Mouse (Mus musculus): ENCODE results near the gene Ttc28.

Gene Ttc28

DNA sequence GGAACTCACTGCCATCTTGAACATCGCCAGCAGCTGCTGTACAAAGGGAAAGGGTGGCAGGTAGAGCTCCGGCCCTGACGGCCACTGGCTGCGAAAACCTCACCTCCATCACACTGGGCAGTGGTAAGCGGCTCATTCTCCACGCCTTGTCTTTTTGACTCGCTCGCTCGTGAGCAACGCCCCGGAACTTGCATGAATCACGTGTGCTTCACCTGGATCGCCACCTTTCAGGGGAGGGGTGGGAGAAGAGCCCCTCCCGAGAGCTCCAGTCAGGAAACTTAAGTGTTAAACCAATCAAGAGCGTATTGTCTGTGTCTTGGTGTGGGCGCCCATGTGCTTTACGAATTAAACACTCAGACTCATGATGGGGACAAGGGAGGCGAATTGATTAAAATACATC, 252.0 kb downstream of the Ttc28 start:
- DNase-seq (ENCODE audit: low spot score in 2 of 2): no peak

DNA sequence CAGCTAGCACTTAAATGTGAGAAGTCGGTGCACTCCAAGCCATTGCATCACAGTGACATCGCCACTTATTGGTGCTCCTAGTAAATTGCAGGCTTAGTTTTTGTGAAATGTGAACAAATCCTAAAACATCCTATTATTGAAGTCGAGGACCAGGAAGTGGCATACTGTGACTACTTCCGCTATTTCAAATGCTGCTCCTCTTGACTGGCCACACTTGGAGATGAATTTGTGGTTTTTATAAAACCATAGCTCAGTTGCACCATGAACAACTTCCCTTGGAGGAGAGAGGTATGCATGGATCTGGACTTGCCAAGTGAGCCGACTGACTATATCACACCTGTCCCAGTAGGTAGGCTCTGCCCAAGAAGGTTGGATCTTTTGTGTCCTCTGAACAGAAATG, 253.5 kb downstream of the Ttc28 start:
- DNase-seq (ENCODE audit: low spot score in 2 of 2): no peak

DNA sequence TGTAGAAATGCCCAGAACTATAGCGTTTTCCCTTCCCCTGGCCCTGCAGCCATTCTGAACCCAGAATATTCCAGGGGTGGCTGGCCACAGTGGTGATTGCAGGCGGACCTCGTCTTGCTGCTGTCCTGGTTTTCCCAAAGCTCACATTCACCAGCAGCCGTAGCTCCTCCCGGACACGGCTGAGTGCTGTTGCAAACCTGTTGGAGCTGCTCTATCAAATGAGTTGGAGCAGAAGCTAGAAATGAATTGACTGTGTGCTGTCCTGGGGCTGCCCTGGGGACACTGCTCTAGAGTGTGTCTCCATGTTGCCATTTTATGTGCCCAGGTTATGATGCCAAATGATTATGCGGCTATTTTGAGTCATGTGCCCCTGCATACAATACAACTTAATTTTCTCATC, 254.2 kb downstream of the Ttc28 start:
- no peak for DNase-seq (ENCODE audit: low spot score in 2 of 2)

DNA sequence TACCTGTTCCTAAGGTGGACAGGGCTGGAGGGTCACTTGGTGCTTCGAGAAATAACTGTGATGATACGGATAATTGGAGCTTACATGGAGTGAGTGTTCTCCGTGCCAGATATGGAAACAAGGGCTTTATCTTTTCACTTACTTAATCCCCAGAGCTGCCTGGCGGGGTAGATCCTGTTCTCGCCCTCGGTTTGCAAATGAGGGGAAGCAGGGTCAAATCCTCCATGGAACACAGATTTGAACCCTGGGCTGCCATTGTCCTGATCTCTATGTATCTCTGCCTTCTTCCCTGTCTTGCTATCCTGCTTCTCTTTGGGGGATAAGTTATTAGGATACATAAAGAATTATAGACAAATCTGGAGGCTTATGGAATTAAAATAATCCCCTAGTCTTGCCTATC, 257.7 kb downstream of the Ttc28 start:
- no peak for DNase-seq (ENCODE audit: low spot score in 2 of 2)

DNA sequence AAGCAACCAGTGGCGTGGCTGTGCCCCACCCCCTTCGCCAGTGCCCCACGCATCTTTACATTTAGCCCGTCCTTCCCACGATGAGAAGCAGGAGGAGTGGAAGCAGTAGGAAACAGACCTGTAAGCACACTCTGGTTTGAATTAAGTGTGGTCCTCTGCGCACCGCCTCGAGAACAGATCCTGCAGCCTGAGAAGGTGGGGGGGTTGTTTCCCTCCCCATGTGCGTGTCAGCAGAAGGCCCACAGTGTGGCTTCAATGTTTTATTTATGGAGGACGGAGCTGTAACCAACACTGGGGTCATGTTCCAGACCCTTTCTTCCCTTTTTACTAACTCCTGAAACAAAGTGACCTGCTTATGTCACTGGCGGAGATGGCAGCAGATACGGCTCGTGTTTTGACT, 258.1 kb downstream of the Ttc28 start:
- DNase-seq (ENCODE audit: low spot score in 2 of 2): no peak

DNA sequence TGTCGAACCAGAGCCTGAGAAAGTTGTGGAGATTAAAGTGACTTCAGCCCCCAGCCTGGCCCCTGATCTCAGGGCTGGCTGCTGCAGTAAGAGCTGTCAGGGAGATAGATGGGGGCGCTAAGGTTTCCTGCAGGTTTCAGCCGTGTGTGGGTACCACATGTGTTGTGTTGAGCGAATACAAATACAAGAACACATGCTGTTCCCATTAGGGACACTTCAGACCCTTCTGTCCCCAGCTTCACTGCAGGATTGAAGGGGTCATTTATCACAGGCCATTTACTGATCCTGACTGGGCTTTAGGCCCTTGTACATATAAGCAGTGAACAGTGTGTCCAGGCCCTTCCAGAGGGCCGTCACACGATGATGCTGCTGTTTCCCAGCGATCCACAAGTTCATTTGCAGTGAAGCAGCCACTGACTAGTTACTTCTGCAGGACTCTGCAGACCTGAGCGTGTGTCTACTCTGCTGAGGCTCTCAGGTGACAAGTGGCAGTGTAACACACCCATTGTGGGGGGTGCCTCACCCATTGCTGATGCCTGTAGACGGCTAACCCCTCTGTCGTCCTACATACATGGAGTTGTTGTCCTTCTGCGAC, 258.7 kb downstream of the Ttc28 start:
- no peak for DNase-seq (ENCODE audit: low spot score in 2 of 2)

DNA sequence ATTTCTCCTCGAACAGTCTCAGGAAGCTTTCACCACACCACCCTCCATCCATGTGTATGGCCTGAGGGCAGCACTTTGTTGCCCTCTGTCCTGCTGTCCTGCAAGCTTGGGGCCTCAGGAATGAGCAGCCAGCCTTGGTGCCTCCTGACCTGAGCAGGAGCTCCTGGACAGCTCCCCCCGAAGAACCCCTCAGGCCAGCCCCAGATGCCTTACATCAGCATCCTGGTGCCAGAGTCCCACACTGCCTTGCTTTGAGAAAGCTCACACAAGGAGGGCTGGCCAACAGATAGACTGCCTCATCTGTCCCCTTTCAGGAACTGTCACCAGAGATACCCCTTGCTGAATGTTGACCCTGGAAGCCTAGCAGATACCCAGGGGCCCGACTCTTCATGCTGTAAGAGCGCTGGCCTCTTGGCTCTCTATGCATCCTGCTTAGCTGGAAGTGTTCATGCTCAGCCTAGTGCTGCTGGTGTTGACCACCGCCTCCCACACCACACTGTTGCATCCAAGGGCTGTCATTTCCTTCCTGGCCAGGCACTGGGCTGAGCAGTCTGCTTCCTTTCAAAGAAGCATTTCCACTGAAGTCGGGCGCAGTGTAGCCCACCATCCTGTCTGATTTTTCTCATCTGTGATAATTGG, 259.4 kb downstream of the Ttc28 start:
- no peak for DNase-seq (ENCODE audit: low spot score in 2 of 2)

DNA sequence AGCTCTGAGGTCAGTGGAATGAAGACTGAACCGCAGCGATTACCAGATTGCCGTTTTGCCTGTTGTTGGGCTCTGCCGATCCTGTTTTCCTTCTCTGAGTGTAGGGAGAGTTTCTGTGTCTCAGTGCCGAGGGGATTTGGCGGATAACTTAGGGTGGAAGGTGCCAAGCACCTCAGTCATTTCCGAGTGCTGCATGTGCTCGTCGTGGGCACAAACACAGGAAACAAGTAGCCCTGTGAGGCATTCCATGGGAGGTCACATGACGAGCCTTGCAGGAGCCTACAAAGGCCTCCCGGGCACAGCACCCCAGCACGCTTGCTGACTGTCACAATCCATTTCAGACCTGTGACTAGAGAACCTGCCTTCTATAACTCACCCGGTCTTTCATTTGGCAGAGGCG, 260.0 kb downstream of the Ttc28 start:
- no peak for DNase-seq (ENCODE audit: low spot score in 2 of 2)

DNA sequence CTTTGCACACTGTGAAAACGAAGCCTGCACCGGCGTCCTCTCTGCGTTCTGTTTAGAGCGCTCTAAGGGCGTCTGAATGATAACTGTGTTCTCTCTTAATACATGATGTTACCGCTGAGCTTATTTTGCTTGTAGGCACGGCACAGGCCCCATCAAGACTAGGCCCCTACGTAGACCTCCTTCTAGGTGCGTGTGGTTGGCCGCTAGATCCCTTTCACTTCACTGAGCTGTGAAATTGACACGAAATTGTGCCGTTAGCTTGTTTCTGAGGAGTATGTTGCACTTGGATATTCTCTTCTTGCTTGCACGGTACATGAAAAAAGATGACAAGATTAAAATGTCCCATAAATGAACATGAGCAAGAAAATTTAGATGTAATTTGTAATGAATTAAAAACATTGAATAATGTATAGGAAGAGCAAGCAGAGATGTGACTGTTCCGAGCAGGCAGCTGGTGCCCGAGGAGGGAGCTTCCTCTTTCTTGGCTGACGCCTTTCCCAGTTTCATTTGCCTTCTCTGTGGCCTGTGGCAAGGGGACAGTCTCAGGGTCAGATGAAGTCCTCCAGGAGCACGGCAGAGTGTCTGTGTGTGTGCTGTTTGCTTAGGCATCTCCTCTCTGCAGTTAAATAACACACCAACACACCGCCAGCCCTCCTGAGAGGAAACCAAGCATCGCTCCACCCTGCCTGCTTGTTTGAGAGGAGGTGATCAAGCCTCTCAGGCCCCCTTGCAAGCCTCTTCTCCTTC, 261.7 kb downstream of the Ttc28 start:
- DNase-seq (ENCODE audit: low spot score in 2 of 2): peak; percentile 8 to 22

DNA sequence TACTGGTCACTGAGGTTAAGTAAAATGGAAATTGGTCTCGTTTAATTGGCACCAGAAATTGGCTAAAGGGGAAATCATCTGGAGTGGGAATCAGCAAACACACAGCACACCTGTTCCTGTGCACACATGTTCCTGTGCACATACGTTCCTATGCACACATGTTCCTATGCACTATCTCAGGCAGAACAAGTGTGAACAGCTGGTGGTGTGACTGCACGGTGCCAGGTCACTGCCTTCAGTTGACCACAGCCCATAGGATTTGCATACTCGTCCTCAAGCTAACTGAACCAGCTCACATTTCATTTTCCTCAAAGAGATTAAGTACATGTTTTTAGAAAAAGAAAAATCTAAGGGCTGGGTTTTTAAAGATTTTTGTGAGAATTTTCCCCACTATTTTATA, 263.2 kb downstream of the Ttc28 start:
- no peak for DNase-seq (ENCODE audit: low spot score in 2 of 2)

DNA sequence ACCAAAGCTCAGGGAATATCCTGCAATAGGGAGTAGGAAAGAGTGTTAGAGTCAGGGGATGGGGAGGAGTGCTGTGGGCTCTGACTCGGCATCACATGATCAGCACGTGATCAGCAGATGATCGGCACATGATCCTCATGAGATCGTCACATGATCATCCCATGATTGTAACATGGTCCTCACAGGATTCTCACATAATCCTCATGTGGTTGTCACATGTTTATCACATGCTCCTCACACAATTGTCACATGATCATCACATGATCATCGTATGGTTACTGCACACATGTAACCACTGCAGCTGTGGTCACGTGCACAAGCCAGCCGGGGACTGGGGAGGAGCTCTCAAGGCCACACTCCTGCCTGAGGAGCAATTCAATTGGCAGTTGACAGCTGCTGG, 264.8 kb downstream of the Ttc28 start:
- no peak for DNase-seq (ENCODE audit: low spot score in 2 of 2)

DNA sequence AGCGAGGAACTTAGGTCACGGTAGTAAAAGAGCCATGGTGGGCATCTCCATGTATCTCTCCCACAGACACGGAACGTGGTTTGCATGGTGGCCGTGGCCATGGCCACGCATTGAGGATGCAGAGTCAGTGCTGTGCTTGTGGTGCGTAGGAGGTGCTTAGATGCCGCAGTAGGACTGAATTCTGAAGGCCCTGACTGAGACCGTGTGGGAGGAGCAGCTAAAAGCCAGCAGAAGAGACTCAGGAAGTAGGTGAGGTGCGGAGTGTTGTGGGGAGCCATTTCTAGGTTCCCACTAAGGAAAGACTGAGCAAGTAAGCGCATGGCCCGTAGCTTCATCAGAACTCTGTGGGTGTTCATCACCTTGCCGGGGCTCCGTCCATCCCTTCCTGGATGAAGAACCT, 271.0 kb downstream of the Ttc28 start:
- DNase-seq (ENCODE audit: low spot score in 2 of 2): no peak

DNA sequence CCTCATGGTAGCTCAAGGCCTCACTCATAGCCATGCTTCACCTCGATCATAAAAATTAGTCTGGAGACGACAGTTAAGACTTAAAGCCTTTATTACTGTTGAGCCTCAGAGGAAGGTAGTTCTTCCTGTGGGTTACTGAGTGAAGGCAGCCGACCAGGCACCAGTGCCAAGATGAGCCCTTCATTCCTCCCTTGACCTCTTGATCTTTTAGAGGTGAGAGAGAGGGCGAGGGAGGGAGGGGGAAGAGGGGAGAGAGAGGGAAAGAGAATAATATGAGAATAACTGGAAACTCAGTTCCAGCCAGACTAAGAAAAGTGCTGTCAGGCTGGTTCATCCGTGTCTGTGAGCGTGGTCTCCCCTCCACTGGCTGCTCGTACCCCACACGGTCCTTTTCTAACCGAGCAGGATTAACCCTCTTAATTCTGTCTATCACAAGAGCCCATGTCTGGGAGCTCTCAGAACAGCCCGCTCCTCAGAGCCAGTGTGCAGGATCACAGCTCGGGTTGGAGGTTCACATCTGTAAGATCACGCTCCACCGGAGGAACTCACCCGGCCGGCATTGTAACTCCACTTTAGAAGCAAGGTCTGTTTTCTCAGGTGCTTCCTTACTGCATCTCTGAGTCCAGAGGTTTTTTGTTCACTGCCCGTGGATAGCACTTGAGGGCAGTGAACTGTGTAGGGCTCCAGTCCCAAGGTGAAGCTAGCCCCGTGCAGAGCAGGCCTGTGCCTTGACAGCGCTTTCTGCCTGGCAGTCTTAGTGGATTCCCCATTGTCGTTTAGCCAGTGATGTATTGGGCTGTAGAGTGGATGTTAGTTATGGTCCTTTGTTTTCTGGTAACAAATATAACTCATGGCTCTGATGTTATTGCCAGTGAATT, 272.5 kb downstream of the Ttc28 start:
- DNase-seq (ENCODE audit: low spot score in 2 of 2): no peak

DNA sequence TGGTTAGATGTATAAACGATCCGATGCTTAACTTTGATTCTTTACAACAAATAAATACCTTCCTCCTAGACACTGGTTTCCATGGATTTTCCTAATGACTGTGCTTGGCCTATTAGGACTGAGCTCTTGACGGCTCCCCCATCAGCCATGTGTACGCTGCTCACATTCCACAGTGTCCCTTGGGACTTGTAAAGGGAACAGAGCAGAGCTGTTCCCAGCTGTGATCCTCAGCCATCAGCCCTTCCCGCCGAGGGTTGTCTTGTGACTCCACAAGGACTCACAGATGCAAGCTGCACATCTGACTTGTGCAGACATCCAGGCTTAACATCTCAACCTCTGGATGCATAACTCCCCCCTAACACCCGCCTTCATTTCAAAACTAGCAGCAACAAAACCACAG, 275.0 kb downstream of the Ttc28 start:
- DNase-seq (ENCODE audit: low spot score in 2 of 2): no peak

DNA sequence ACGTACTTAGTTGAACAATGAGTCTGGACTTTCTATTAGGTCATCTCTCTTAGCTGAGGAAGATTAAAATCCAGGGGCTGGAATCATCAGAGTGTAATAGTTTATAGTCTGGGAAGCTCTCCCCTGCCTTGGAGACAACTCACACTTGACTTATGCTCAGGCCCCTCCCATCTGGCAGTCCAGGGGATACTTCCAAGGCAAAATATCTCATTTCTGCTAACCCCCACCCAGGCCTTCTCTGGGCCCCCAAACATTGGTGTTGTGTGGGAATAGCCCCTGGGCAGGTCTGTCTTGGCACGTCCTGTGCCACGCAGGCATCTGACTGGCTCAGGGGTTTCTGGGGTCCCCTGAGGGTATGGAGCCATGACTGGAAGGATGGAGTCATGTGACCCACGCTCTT, 275.7 kb downstream of the Ttc28 start:
- no peak for DNase-seq (ENCODE audit: low spot score in 2 of 2)

DNA sequence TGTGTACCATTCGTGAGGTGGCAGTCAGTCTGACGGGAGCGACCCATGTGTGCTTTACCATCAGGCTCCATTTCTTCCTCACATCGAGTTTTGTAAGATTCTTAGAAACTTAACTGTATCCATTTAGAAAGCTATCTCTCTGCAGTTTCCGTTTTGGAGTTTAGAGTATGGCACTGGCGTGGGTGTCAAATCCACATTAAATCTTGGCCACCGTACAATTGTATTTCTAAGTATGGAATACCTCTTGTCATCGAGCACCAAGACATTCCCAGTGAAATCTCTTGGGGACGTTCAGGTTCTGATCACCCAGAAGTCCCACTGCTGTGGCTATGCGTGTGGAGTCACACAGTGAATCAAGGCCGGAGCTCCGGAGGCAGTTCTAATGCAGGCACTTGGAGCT, 276.3 kb downstream of the Ttc28 start:
- no peak for DNase-seq (ENCODE audit: low spot score in 2 of 2)

DNA sequence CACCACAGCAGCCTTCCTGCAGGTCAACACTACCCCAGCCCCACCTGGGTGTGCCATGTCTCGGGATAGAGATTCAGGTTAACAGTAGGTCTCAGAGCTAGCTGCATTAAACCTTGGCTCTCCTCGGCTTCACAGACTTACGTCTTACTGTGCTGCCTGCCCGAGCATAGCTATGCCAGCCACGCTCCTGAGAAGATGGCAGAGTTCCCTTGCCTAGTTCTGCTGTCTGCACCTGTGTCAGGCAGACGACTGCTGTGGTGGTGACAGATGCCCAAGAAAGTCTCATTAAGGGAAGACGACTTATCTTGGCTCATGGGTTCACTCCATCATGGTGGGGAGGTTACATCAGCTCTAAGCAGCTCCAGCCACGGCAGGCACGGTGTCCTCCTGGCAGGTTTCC, 278.7 kb downstream of the Ttc28 start:
- DNase-seq (ENCODE audit: low spot score in 2 of 2): no peak

DNA sequence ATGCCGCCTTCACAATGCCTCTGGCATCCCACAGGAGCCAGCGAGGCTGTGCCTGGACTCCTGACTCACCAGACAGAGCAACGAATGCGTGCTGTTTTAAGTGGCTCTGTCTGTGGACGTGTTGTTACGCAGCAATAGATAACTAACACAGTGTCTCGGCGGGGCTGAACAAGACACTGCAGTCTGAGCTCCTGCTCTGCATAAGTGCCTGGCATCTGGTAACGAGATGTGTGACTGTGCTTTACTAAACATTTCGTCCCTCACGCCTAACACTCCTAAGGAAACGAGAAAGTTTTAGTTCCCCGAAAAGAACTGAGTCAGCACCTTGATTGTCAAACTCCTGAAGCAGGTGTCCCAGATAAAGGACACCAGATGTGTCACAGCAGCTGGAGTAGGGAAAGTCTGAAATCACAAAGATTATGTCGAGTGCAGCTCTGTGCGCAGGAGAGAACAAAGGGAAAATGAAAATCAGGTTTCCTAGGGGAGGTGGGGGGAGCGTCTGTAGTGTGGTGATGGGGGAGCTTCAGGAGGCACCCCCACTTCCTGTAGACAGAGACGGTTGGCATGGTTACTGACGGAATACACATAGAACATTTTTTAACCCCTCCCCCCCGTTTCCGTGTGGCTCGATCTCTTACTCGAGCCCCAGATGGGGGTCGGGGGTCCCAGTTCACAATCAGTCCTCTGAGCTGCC, 280.2 kb downstream of the Ttc28 start:
- DNase-seq (ENCODE audit: low spot score in 2 of 2): no peak

DNA sequence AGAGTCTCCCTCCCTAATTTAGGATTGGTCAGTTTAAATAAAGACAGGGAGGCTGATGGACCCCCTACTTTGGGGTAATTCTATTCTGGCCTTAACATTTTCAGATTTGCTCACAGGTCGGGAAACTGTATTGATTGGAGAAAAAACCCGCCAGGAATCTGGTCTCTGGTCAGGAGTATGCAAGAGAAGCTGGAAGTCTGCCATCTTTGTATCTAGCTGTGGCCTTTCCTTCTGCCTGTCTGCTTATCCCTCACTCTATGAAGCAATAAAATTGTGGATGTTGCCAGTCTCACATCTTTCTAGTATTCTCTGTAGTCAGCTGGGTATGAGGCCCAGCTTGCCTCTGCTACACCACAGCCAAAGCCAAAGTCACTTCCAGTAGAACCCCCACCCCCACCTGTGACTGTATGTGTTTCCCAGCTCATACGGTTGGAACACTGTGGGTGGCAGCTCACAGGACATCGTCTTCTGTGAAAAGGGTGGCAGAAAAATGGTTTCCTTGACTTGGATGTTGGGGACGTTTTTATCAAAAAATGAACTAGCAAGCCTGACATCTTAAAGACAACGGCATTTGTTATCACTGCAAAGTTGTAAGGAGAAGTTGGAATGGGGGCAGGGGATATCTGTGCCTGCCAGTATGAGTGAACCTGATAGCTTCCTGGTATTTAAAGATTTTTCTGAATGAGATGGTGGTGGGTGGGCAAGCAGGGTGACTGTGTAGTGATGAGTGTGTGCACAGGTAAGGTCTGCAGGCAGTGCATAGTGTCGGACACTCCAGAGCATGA, 281.7 kb downstream of the Ttc28 start:
- DNase-seq (ENCODE audit: low spot score in 2 of 2): no peak

DNA sequence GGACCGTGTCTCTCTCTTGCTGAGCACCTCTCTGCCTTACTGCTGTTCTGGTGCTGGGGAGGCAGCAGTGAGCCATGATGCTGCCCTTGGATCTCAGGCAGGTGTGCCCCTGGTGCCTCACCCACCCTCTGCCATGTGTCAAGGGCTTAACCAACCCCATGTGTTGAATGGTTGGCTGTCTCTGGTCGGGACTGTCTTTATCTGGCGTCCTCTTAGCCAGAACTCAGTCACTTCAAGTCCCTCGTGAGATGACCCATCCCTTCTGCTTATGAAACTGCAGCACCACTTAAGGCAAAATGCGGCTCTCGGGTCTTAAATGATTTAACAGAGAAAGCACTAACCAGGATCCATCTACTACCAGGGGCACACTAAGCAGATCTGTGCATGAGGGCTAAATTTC, 283.3 kb downstream of the Ttc28 start:
- no peak for DNase-seq (ENCODE audit: low spot score in 2 of 2)

DNA sequence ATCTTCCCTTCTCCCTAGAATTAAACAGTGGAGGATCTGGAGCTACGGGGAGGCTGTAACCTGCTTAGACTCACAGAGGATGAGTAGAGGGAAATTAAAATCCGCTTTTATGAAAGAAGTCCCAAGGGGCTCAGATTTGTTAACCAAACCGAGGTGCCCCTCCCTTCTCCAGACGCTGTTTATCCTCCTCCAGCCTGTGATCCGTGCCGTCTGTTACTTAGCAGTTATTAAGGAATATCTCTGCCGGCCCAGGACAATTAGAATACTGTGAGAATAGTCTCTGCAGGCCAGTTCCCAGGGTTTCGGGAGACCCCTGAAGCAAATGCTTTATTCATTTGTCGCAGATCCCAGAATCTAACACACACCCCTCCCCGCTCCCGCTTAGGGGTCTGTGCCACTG, 283.8 kb downstream of the Ttc28 start:
- DNase-seq (ENCODE audit: low spot score in 2 of 2): no peak

Measured in spleen, postnatal 10 days (tissue).